Mouse (Mus musculus) left cerebral cortex, adult 2 months (tissue): ENCODE data around the gene Phf24. TPM values are rescaled to one million over a fixed set of nuclear protein-coding genes. Genes with fewer than 3 reads are reported as not detected.

Source experiments
- DNase-seq, 2 experiments: peaks; one replicate each; pipeline ENCODE4 v3.0.0; 2021 to 2022; ENCODE audit warnings: low spot score in 2 of 2, mixed read lengths in 1 of 2; ENCODE audit errors: extremely low spot score in 1 of 2
- H3K27ac ChIP-seq: fragments of 200-600 bp; 2 replicates; pipeline ENCODE4 v1.8.1; 2022
- H3K4me3 ChIP-seq: fragments of 200-600 bp; 2 replicates; pipeline ENCODE4 v1.8.1; 2022
- CTCF ChIP-seq: fragments of 200-600 bp; IDR thresholded peaks from 2 replicates; pipeline ENCODE4 v1.8.1; 2022; ENCODE audit warnings: antibody characterized with exemption, mild to moderate bottlenecking, moderate library complexity
- intact Hi-C: fragments of 180-260 bp; cut with DNase I; formaldehyde crosslinking; loops from one replicate; pipeline ENCODE4 v1.15.1; 2025
- total RNA-seq, 2 experiments: library from RNA; stranded (reverse); gene quantifications; 2 replicates each; pipeline ENCODE4 v1.2.3; 2021

Phf24 gene
- total RNA-seq, 2 experiments from 2014 or later: 359 to 380 TPM

- peak in 1 of 2 experiments; percentile 7 for DNase-seq
- intact Hi-C loops: loop anchor here (2.0 kb wide), 1 partner anchor 29 kb away; no protein-coding TSS in a partner anchor
- Histone ChIP-seq H3K4me3 (peak overlapping the region; percentile 68), H3K27ac (peak overlapping the region; percentile 99)
- no peak for TF ChIP-seq CTCF
Measured at GRCm38 (mm10) chr4:42915966-42916365, 494 bp upstream of the Phf24 start.

GRCm38 (mm10) chr4:42917402-42917774 lies 928 bp downstream of the Phf24 start:
- no peak for TF ChIP-seq CTCF
- peak overlapping the region; percentile 98 for H3K27ac ChIP-seq
- intact Hi-C loops: loop anchor here (1.0 to 2.0 kb wide), 2 partner anchors 31 to 33 kb away; no protein-coding TSS in a partner anchor
- peak in 1 of 2 experiments; percentile 44 for DNase-seq
- peak overlapping the region; percentile 81 for H3K4me3 ChIP-seq

DNA sequence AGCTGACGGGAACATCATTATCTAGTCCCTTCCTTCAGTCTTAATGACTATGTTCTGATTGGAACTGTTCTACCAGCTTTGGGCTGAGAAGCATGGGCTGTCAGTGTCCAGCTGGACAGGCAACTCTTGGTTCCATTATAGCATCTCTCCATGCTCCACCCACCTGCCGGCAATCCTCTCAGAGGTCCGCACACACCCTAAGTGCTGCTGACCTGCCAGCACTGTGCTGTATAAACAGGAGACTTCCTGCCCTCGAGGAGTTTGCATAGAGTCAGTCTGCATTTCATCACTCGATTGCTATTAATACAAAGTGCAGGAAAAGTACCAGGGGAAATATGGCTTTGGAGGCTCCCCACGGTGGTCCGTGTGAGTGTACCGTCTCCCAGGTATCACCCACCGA lies 4.3 kb downstream of the Phf24 start:
- DNase-seq: peak in 1 of 2 experiments; percentile 18
- TF ChIP-seq CTCF: no peak
- intact Hi-C loops: loop anchor here (1.0 kb wide), 1 partner anchor 33 kb away; no protein-coding TSS in a partner anchor
- peak overlapping the region; percentile 87 for H3K27ac ChIP-seq
- no peak overlapping the region for H3K4me3 ChIP-seq

- intact Hi-C loops: loop anchor here (1.0 kb wide), 1 partner anchor 34 kb away; no protein-coding TSS in a partner anchor
- DNase-seq: peak in 1 of 2 experiments; percentile 29
- Histone ChIP-seq H3K27ac (peak overlapping the region; percentile 87), H3K4me3 (no peak overlapping the region)
- no peak for TF ChIP-seq CTCF
Measured at GRCm38 (mm10) chr4:42921536-42921935, 5.1 kb downstream of the Phf24 start.

- peak overlapping the region; percentile 33 for H3K4me3 ChIP-seq
- intact Hi-C loops: no loop called here
- peak overlapping the region; percentile 89 for H3K27ac ChIP-seq
- TF ChIP-seq CTCF: no peak
- peak in 1 of 2 experiments; percentile 16 for DNase-seq
Measured at GRCm38 (mm10) chr4:42922056-42922455, 5.6 kb downstream of the Phf24 start.

GRCm38 (mm10) chr4:42922461-42922860 lies 6.0 kb downstream of the Phf24 start:
- intact Hi-C loops: no loop called here
- no peak for DNase-seq
- Histone ChIP-seq H3K4me3 (peak overlapping the region; percentile 33), H3K27ac (peak overlapping the region; percentile 89)
- no peak for TF ChIP-seq CTCF

DNA sequence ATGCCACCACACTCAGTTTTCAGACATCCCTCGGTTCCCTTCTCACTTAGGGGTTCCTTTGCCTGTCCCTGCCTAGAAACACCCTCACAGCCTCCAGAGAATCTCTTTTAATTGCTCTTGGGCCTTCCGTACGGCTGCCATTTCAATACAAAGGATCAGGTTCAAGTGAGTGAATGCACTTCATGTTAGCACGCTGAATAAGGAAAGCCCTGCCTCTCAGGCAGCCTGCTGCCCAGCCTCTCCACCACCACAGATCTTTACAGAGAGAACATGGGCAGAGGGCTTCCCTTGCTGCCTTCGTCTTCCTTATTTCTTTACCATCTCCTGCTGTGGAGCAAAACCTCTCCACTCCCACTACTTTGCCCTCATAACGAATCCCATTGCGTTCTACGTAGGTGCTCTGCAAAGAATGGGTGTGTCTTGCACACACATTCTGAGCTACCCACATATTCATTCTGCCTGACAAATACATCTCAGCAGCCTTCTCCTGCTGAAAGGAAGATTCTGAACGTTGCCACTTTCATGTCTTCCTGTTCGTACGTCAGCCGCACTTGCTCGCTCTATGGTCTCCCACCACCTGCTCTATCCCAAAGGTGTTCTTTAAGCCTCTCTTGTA lies 7.7 kb downstream of the Phf24 start:
- DNase-seq: peak in 1 of 2 experiments; percentile 26
- intact Hi-C loops: no loop called here

GRCm38 (mm10) chr4:42928209-42928608 lies 11.7 kb downstream of the Phf24 start:
- TF ChIP-seq CTCF: peak; percentile 25
- H3K4me3 ChIP-seq: no peak overlapping the region
- intact Hi-C loops: no loop called here
- H3K27ac ChIP-seq: no peak overlapping the region
- DNase-seq: peak in 1 of 2 experiments; percentile 7

More for the DNA sequence above, 7.7 kb downstream of the Phf24 start:
- TF ChIP-seq CTCF: no peak
- H3K27ac ChIP-seq: peak overlapping the region; percentile 82
- H3K4me3 ChIP-seq: peak overlapping the region; percentile 21

GRCm38 (mm10) chr4:42928952-42929351 lies 12.5 kb downstream of the Phf24 start:
- DNase-seq: peak in 1 of 2 experiments; percentile 10
- intact Hi-C loops: no loop called here
- no peak for TF ChIP-seq CTCF

GRCm38 (mm10) chr4:42932229-42932969 lies 15.9 kb downstream of the Phf24 start:
- Histone ChIP-seq H3K4me3 (no peak overlapping the region), H3K27ac (peak overlapping the region; percentile 38; the same call in 1 of the 2 replicates)
- intact Hi-C loops: no loop called here
- peak in 1 of 2 experiments; percentile 9 for DNase-seq
- TF ChIP-seq CTCF: no peak

More at GRCm38 (mm10) chr4:42928952-42929351, 12.5 kb downstream of the Phf24 start:
- Histone ChIP-seq H3K4me3 (no peak overlapping the region), H3K27ac (no peak overlapping the region)

DNA sequence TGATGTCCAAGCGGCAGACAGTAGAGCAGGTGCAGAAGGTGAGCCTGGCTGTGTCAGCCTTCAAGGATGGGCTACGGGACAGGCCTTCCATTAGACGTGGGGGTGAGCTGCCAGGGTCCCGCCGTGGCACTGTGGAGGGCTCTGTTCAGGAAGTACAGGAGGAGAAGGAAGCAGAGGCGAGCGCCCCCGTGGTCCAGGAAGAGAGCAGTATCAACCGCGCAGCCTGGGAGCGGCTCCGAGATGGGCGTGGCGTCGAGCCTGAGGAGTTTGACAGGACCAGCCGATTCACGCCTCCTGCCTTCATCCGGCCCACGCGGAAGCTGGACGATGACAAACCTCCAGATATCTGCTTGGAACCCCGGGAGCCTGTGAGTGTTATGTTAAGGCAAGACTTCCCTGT lies 17.2 kb downstream of the Phf24 start:
- peak in 1 of 2 experiments; percentile 70 for DNase-seq
- peak overlapping the region; percentile 37; the same call in 1 of the 2 replicates for H3K27ac ChIP-seq
- TF ChIP-seq CTCF: peak; percentile 22
- H3K4me3 ChIP-seq: 0 out of 2 replicates have a peak overlapping the region, but pooled peaks have one; percentile 1
- intact Hi-C loops: no loop called here

DNA sequence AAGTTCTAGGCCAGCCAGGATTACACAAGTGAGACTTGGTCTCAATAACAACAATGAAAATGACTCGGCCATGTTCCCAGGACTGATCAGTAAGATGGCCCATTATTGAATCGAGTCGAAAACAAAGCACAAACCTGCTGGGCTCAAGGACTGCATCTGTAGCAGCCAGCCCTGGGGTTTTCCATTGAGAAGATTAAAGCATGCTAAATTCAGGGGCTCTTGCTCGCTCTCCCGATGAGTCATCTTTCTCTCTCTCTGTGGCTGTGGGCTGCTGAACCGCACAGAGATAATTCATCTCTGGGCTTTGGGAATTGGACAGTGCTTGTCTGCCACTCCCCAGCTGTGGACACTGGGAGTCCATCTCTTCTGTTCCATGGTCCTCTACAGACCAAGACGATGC lies 24.9 kb downstream of the Phf24 start:
- peak in 1 of 2 experiments; percentile 35 for DNase-seq
- Histone ChIP-seq H3K27ac (peak overlapping the region; percentile 75), H3K4me3 (no peak overlapping the region)
- intact Hi-C loops: no loop called here
- no peak for TF ChIP-seq CTCF
